Mouse (Mus musculus): ENCODE results near the gene Rnase2b.

GRCm38 (mm10) chr14:51156056-51156735 is 5.9 kb upstream of the Rnase2b start:
- TF ChIP-seq POLR2A (IDR thresholded peaks at IDR 0.05; ENCODE audit: borderline replicate concordance, low read depth, low read length) (no peak), CTCF (IDR thresholded peaks at IDR 0.05; ENCODE audit: low read depth, low read length) (no peak)

Data from bone marrow macrophage, adult 2 months (primary cell).